ENCODE assay signal across 16 mouse cellular contexts in the genomic region with DNA sequence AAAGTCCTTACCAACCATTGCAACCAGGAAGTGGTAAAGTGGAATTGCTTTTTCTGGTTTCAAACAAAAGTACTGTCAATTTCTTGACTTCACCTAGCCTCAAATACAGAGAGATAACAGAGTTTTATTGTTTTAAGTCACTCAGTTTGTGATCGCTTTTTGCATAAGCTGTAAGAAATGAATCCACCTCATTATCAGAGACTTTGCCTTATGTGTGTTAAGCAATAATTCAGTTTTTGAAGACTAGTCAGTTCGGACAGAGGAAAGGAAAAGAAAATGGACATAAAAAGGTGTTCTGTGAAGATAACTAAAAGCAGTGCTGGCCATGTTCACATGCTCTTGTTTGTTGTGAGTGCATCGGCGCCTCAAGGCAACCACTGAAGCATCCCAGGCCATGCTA.
"Had no signal": no experiment of that assay in that cellular context is flagged by ENCODE, and none has a peak within 500 bp of the region (broad histone marks: within the 10 kb centered on the region; RNA-seq: fewer than 3 reads in every experiment).

No protein-coding gene starts in this region.

- H3K9me3 ChIP-seq: neural tube, embryonic 13.5 days; neural tube, embryonic 15.5 days; stomach, embryonic 15.5 days had no signal

- H3K4me3 ChIP-seq: neural tube, embryonic 13.5 days; neural tube, embryonic 15.5 days; stomach, embryonic 15.5 days had no signal

- H3K27me3 ChIP-seq: neural tube, embryonic 13.5 days; neural tube, embryonic 15.5 days; stomach, embryonic 15.5 days had no signal

- H3K27ac ChIP-seq: neural tube, embryonic 13.5 days; neural tube, embryonic 15.5 days; stomach, embryonic 15.5 days; stomach, postnatal 0 days had no signal

- H3K4me2 ChIP-seq: neural tube, embryonic 13.5 days; neural tube, embryonic 15.5 days; stomach, embryonic 15.5 days had no signal

- H3K9ac ChIP-seq: neural tube, embryonic 13.5 days; neural tube, embryonic 15.5 days; stomach, embryonic 15.5 days had no signal

- H3K36me3 ChIP-seq: neural tube, embryonic 13.5 days; neural tube, embryonic 15.5 days; stomach, embryonic 15.5 days had no signal

- DNase-seq: retina, postnatal 1 day; right cerebral cortex, adult 18-20 months; right cerebral cortex, postnatal 14 days; right cerebral cortex, postnatal 25 days; right cerebral cortex, postnatal 4 days; spleen, adult 18-20 months; thymus, adult 18-20 months; thymus, adult 2 months; thymus, postnatal 14 days; thymus, postnatal 25 days; thymus, postnatal 36 days; thymus, postnatal 4 days had no signal

- H3K4me1 ChIP-seq: neural tube, embryonic 15.5 days; stomach, embryonic 15.5 days had no signal
